Mouse (Mus musculus) embryonic facial prominence, embryonic 13.5 days (tissue): ENCODE results near the gene Gm11034. TPM values are rescaled to one million over a fixed set of nuclear protein-coding genes. Genes with fewer than 3 reads are reported as not detected.

ENCODE experiments used
- ATAC-seq: fragments of 200-750 bp; cut with Nextera tagmentation; 2 replicates; pipeline ENCODE4 v1.8.0; 2017; ENCODE audit warnings: low read depth; ENCODE audit not compliant: insufficient number of reproducible peaks, insufficient read depth, low FRiP score, low TSS enrichment
- H3K27ac ChIP-seq: fragments of 300-500 bp; sonication (generic); 2 replicates; pipeline ENCODE4 v1.5.1; 2015; ENCODE audit warnings: moderate library complexity, mild to moderate bottlenecking, inconsistent platforms
- H3K27me3 ChIP-seq: fragments of 300-500 bp; sonication (generic); 2 replicates; pipeline ENCODE4 v1.6.1; 2015; ENCODE audit warnings: mild to moderate bottlenecking, inconsistent platforms
- H3K36me3 ChIP-seq: fragments of 300-500 bp; sonication (generic); 2 replicates; pipeline ENCODE4 v1.6.1; 2015; ENCODE audit warnings: mild to moderate bottlenecking, inconsistent platforms
- H3K4me1 ChIP-seq: fragments of 300-500 bp; sonication (generic); 2 replicates; pipeline ENCODE4 v1.6.1; 2015; ENCODE audit warnings: inconsistent platforms
- H3K4me2 ChIP-seq: fragments of 300-500 bp; sonication (generic); 2 replicates; pipeline ENCODE4 v1.6.1; 2015; ENCODE audit warnings: moderate library complexity, mild to moderate bottlenecking, inconsistent platforms
- H3K4me3 ChIP-seq: fragments of 300-500 bp; sonication (generic); 2 replicates; pipeline ENCODE4 v1.5.1; 2015; ENCODE audit warnings: mild to moderate bottlenecking, inconsistent platforms
- H3K9ac ChIP-seq: fragments of 300-500 bp; sonication (generic); 2 replicates; pipeline ENCODE4 v1.6.1; 2015; ENCODE audit warnings: mild to moderate bottlenecking, inconsistent platforms
- H3K9me3 ChIP-seq: fragments of 300-500 bp; sonication (generic); 2 replicates; pipeline ENCODE4 v1.6.1; 2016; ENCODE audit warnings: inconsistent platforms
- WGBS: fragments of 180-500 bp; shearing (Covaris S2); methylation state at CpG from one replicate; pipeline ENCODE4 v1.1.7; 2015; ENCODE audit warnings: mixed read lengths; 5-methylcytosine and 5-hydroxymethylcytosine counted together
- polyA plus RNA-seq: library from polyadenylated mRNA; unstranded; fragments of >200 nt; fragmentation: Nextera tagmentation; extraction: Ambion mirVana; gene quantifications from 2 replicates; pipeline ENCODE4 v1.2.1, GENCODE M21; 2015

Gm11034 gene
- polyA plus RNA-seq, 1 experiment from 2014 or later, result not detected

GRCm38 (mm10) chr8:72169098-72169668 is 44.3 kb downstream of the Gm11034 start:
- no peaks in the 10 kb centered on the region for H3K9me3 ChIP-seq
- no peaks in the 10 kb centered on the region for H3K27me3 ChIP-seq
- no peaks in the 10 kb centered on the region for H3K4me1 ChIP-seq
- H3K27ac ChIP-seq, result no peak overlapping the region
- no peak overlapping the region for H3K4me3 ChIP-seq
- no peak for ATAC-seq
- no peak overlapping the region for H3K4me2 ChIP-seq
- H3K36me3 ChIP-seq, result peaks cover 80% of the 10 kb centered on the region
- no peak overlapping the region for H3K9ac ChIP-seq
- 85% methylated on average over 3 of the region's 3 CpGs for WGBS

Other genes with a start within 250 kb of the Gm11034 start
- 0.34 and 0.56 TPM in 2 replicates for gene Cyp4f18, start 204.0 kb downstream of the Gm11034 start, polyA plus RNA-seq
- not detected in 2 replicates for gene Olfr372, start 172.4 kb downstream of the Gm11034 start, polyA plus RNA-seq
- gene Olfr373, start 130.5 kb downstream of the Gm11034 start, polyA plus RNA-seq, result 0.11 TPM in 1 of 2 replicates, not detected in the other
- gene Olfr374, start 106.6 kb downstream of the Gm11034 start, polyA plus RNA-seq, result 0.03 TPM in 2 replicates
- 622 and 634 TPM in 2 replicates for gene Tpm4, start 78.7 kb downstream of the Gm11034 start, polyA plus RNA-seq
- gene Rab8a, start 52.4 kb downstream of the Gm11034 start, polyA plus RNA-seq, result 132 and 142 TPM in 2 replicates
- gene Hsh2d, start 24.0 kb downstream of the Gm11034 start, polyA plus RNA-seq, result not detected in 2 replicates
- gene Cib3, start 799 bp downstream of the Gm11034 start, polyA plus RNA-seq, result not detected in 2 replicates
- gene Fam32a, start 6.1 kb upstream of the Gm11034 start, polyA plus RNA-seq, result 75.3 and 78.1 TPM in 2 replicates
- gene Ap1m1, start 26.4 kb upstream of the Gm11034 start, polyA plus RNA-seq, result 125 and 126 TPM in 2 replicates
- gene Gm10282, start 91.6 kb upstream of the Gm11034 start, polyA plus RNA-seq, result 26.9 and 55.7 TPM in 2 replicates
- gene Klf2, start 105.4 kb upstream of the Gm11034 start, polyA plus RNA-seq, result 5.6 and 5.8 TPM in 2 replicates
- gene Eps15l1, start 207.8 kb upstream of the Gm11034 start, polyA plus RNA-seq, result 65.1 and 66.9 TPM in 2 replicates
- gene Calr3, start 230.2 kb upstream of the Gm11034 start, polyA plus RNA-seq, result 1.1 and 1.8 TPM in 2 replicates
- gene 1700030K09Rik, start 230.2 kb upstream of the Gm11034 start, polyA plus RNA-seq, result 18.5 and 19.9 TPM in 2 replicates